In genomic region chr8:87660029-87660915, GRCm38 (mm10) we compare ENCODE assay signal across 8 mouse cellular contexts.
DNase-seq lines count a peak whose midpoint lies in the region; ATAC-seq and TF ChIP-seq lines count a peak whose summit lies in the region.

No protein-coding gene starts in this region.

- H3K27me3 ChIP-seq in kidney, embryonic 15.5 days, result peaks cover 35% of the 10 kb centered on the region
- no peaks in the 10 kb centered on the region for H3K27me3 ChIP-seq in hindbrain, embryonic 15.5 days
- 0 out of 2 replicates have a peak, but pooled peaks cover 3% of the 10 kb centered on the region for H3K27me3 ChIP-seq in midbrain, postnatal 0 days (ENCODE audit: insufficient read depth, low read length)

- no peaks in the 10 kb centered on the region for H3K9me3 ChIP-seq in kidney, embryonic 15.5 days (replicated peaks)
- H3K9me3 ChIP-seq in hindbrain, embryonic 15.5 days, result no peaks in the 10 kb centered on the region
- H3K9me3 ChIP-seq in midbrain, postnatal 0 days (ENCODE audit: low read length), result no peaks in the 10 kb centered on the region

- peak overlapping the region; percentile 77 for H3K4me2 ChIP-seq in kidney, embryonic 15.5 days
- H3K4me2 ChIP-seq in hindbrain, embryonic 15.5 days, result peak overlapping the region; percentile 47
- peak overlapping the region; percentile 54 for H3K4me2 ChIP-seq in midbrain, postnatal 0 days (ENCODE audit: low read depth, low read length, poor library complexity, severe bottlenecking)

- H3K4me1 ChIP-seq in kidney, embryonic 15.5 days, result peaks cover 57% of the 10 kb centered on the region
- peaks cover 71% of the 10 kb centered on the region for H3K4me1 ChIP-seq in hindbrain, embryonic 15.5 days (replicated peaks)
- H3K4me1 ChIP-seq in midbrain, postnatal 0 days (ENCODE audit: insufficient read depth, low read length), result peaks cover 18% of the 10 kb centered on the region

- ATAC-seq in kidney, embryonic 15.5 days (replicated peaks; ENCODE audit: low FRiP score), result peak; percentile 30; the same call in 1 of the 2 replicates
- ATAC-seq in hindbrain, embryonic 15.5 days (ENCODE audit: low FRiP score, low read depth), result peak; percentile 49
- ATAC-seq in midbrain, postnatal 0 days (ENCODE audit: low FRiP score), result no peak

- DNase-seq in kidney, postnatal 36 days, result no peak
- DNase-seq in embryo, embryonic 10.5 days (ENCODE audit: low spot score), result peak; percentile 53
- peak; percentile 59 for DNase-seq in midbrain, postnatal 0 days (ENCODE audit: low spot score)
- no peak for DNase-seq in gastrocnemius, postnatal 25 days
- no peak for DNase-seq in ovary, postnatal 14 days (ENCODE audit: low spot score)
- no peak for DNase-seq in right cerebral cortex, postnatal 25 days

- peak overlapping the region; percentile 38 for H3K4me3 ChIP-seq in kidney, embryonic 15.5 days (replicated peaks)
- peak overlapping the region; percentile 4 for H3K4me3 ChIP-seq in hindbrain, embryonic 15.5 days
- H3K4me3 ChIP-seq in midbrain, postnatal 0 days (ENCODE audit: low read depth, low read length), result peak overlapping the region; percentile 22; the same call in 1 of the 2 replicates

- H3K9ac ChIP-seq in kidney, embryonic 15.5 days, result peak overlapping the region; percentile 32; the same call in 1 of the 2 replicates
- 0 out of 2 replicates have a peak overlapping the region, but pooled peaks have one; percentile 11 for H3K9ac ChIP-seq in hindbrain, embryonic 15.5 days
- H3K9ac ChIP-seq in midbrain, postnatal 0 days (replicated peaks; ENCODE audit: low read length, poor library complexity, severe bottlenecking), result peak overlapping the region; percentile 33; the same call in 1 of the 2 replicates

- TF ChIP-seq CTCF in midbrain, postnatal 0 days (IDR thresholded peaks at IDR 0.05), result no peak

- 3% methylated on average over 43 of the region's 43 CpGs for WGBS in kidney, embryonic 15.5 days
- 5% methylated on average over 43 of the region's 43 CpGs for WGBS in hindbrain, embryonic 15.5 days
- 8% methylated on average over 43 of the region's 43 CpGs for WGBS in midbrain, postnatal 0 days

- H3K27ac ChIP-seq in kidney, embryonic 15.5 days, result no peak overlapping the region
- H3K27ac ChIP-seq in hindbrain, embryonic 15.5 days (replicated peaks), result peak overlapping the region; percentile 54
- H3K27ac ChIP-seq in midbrain, postnatal 0 days (ENCODE audit: low read depth, low read length), result no peak overlapping the region

- H3K36me3 ChIP-seq in kidney, embryonic 15.5 days, result no peaks in the 10 kb centered on the region
- H3K36me3 ChIP-seq in hindbrain, embryonic 15.5 days, result no peaks in the 10 kb centered on the region
- H3K36me3 ChIP-seq in midbrain, postnatal 0 days (ENCODE audit: insufficient read depth, low read length), result no peaks in the 10 kb centered on the region

Comparison
In these comparisons a context has a peak if more than half of its experiments do, and no peak if none do; other contexts are left out.
1. DNase-seq: peak in embryo, embryonic 10.5 days (single experiment) and midbrain, postnatal 0 days (single experiment); none in kidney, postnatal 36 days (0 of 2), gastrocnemius, postnatal 25 days (single experiment), ovary, postnatal 14 days (single experiment) and right cerebral cortex, postnatal 25 days (single experiment).
2. Peak in every context shown above with its lines, with median percentiles within 50 percentile points of each other: H3K4me2 ChIP-seq, H3K4me3 ChIP-seq and H3K9ac ChIP-seq.